Mouse (Mus musculus): ENCODE data around the gene Spata7.
A peak's percentile ranks its signal among the peaks of the same experiment; 100 is the strongest.
"Not testable (repeated sequence)": the region's sequence is repeated elsewhere in the genome, so short reads cannot be mapped to it uniquely, and the experiment has no call there.

The Spata7 gene

DNA sequence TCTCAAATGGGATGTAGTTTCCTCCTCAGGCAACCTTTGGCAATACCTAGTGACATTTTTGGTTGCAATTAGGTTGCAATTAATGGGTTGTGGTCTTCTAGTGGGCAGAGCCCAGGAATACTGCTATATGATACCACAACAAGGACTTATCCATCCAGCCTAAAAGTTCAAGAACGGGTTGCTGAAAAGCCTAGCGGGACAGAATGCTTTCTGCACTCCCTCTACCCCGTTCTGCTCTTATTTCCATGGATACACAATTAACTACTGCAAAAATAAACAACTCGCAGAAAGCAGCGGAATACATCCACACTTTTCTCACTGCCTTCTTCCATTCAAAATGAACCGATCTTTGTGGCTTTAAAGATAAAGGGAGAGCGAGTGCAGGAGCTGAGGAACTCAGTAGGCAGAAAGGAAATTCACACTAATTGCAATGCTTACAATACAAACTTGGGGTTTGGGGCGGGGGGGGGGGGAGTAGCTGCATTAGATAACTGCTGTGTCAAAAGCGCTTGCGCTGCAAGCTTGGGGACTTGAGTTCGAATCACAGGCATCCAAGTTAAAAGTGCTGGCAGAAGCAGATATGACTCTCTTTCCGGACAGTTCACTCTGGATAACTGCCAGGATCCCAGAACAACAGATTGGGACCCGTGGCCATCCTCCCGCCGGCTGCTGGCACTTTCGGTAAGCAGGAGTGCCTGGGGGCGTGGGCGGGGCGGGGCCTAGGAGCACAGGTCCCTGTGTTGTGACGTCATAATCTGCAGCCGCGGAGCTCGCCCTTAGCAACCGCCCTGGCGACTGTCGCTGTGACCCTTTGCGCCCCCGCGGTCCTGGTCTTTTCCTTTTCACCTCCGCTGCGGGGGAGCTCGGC is at the start of gene Spata7:
Gene Spata7, plus strand, starts transcription at position 766 of the 868 bp plus-strand sequence.
- DNase-seq (ENCODE audit: low spot score): peak; percentile 87

DNA sequence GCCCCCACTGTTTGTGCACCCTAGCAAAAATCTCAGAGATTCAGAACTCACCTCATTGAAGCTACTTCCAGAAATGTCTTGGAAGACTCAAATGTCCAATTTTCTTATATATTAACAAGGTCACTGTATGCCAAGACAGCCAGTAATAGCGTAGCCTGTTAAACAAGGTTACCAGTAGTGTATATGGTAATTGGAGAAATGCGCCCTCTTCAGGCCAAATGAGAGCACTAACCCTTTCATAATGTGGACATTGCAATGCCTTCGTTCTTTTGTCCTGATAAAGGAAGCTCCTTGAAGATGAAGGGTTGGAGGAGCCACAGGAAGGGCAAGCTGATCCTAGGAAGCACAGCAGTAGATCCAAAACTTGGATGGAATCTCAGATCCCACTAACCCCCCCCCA is 42.7 kb upstream of the Spata7 start:
- no peak for DNase-seq (ENCODE audit: low spot score)

DNA sequence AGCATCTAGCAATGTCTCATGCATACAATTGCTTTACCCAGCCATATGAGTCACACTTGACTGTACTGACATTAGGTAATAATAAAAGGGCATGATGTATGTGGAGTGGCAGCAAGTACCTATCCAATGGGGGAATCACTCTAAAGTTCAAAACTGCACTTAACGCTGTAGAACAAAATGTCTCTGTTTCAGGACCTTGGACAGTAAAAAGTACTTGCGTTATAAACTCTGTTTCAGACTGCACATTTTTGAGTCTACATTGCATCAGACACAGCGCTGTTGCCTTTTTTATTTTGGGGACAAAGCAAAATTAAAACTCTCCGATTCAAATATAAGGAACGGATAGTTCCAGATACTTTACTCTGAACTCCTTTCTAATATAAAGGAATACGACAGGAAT is 39.4 kb upstream of the Spata7 start:
- peak; percentile 65 for DNase-seq (ENCODE audit: low spot score)

DNA sequence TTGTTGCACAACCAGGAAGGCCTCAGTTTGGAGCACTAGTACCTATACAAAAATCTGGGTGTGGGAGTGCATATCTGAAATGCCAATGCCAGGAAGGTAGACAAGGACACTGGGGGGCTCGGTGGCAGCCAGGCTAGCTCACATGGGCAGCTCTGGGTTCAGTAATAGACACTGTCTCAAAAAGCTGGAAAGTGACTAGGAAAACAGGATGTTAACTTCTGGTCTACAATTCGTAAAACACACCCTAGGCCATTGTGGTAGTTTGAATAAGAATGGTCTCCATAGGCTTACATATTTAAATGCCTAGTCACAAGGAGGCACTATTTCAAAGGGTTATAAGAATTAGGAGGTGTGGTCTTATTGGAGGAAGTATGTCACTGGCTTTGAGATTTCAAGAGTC is 36.9 kb upstream of the Spata7 start:
- DNase-seq (ENCODE audit: low spot score): no peak

DNA sequence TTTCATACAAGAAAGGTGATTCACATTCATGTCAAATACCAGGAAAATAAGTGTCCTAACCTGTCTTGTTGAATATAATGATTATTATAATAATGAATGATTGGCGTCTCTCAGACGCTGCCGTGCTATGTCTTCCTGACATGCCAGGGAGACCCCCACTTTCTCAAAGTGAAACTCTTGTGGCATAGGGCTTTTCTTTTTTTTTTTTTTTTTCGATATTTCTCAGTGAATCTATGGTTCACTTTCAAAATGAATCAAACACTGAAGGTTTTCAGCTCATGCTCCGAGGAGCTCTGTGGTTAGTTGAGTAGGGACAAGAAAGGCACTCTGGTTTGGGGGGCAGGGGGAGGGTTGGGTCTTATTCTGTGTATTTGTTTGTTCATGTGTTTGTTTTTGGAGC is 27.1 kb upstream of the Spata7 start:
- no peak for DNase-seq (ENCODE audit: low spot score)

DNA sequence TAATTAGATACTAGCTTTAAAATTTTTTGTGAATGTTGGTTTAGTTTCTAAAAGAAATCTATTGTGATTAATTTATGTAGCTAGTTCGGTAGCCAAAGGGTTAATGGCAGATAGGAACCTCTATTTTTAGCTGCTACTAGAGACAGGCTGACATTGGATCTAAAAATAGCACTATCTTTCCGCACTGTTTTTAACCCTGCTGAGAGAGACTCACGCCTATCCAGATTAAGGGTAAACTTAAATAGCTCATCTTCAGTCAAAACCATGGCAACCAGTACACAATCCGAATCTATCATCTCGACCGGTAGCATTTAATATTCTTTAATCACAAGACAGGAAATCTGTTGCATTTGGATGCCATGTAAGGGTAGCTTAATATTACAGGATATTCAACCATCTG is 25.8 kb upstream of the Spata7 start:
- no peak for DNase-seq (ENCODE audit: low spot score)

DNA sequence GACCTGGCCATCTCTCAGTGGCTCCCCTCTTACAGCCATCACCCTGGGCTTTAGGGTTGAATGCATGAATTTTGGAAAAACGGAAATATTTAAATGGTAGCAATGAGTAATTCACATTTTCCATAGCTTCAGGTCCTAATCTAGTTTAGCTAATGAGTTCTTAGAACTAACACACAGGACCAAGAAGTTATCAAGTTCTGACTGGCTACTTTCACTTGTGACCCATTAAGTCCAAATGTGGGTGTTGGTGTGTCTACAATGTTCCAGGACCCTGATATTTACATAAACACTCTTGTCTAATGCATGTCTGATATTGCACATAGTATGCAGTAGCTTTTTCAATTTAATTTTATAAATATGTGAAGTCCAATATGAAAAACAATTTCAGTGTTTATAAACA is 22.7 kb upstream of the Spata7 start:
- no peak for DNase-seq (ENCODE audit: low spot score)

DNA sequence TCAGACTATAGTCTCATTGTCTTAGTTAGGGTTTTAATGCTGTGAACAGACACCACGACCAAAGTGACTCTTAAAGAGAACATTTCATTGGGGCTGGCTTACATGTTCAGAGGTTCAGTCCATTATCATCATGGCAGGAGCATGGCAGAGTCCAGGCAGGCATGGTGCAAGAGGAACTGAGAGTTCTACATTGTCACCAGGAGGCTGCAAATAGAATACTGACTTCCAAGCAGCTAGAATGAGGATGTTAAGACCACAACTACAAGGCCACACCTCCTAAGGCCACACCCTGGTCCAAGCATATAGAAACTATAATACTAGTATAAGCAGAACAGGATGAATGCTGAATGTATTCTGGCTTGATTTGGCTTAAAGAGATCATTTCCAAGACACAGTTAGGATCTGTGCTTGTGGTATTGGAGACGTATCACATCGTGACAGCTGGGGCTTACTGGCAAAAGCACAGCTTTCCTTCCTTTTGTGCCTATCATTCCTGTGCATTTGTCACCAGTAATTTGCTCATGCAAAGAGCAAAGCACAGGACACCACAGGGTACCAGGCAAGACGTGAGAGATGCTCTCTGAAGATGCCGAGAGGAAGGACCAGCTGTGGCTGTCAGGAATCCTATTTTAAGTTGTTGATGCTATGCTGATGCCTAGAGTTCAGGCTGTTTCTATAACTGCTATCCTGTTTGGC is 21.2 kb upstream of the Spata7 start:
- DNase-seq (ENCODE audit: low spot score): no peak

DNA sequence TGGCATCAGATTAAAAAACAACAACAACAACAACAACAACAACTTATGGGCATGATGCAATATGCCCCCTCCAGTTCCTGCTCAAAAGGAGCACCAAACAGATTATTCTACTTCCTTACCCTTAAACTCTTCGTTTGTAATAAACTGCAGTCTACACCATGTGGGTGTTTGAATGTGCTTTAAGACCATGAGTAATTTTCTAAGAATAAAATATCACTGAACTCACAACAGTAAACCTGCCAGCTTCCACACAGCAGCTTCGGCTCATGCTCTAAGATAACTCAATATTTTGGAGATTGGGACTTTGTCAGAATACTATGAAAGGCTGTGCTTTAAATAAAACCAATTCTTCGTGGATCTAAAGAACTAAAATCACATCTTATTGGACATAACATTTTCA is 17.6 kb upstream of the Spata7 start:
- DNase-seq (ENCODE audit: low spot score): no peak

DNA sequence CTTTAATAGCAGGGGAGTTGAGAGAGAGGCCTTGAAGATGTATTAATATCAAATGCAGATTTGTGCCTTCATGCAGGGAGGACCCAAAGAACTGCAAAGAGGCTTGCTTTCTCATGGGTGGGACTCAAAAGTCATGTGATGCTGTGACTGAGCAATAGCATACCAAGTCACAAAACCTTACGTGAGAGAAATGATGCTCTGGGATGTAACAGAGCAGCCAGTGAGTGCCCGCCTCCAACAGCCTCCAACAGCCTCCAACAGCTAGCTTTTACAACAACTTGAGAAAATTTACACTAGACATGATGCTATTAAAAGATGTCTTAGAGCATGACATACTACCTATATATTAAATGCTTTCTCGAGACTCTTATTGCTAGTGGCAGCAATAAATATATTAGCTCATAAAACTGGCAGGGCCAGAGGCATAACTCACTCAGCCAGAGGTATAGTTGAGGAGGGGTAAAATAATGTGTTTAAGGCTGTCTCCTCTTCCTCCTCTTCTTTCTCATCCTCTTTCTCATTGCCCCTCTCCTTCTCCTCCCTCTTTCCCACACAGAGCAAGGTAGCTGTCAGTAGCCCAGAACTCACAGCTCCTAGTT is 12.9 kb upstream of the Spata7 start:
- DNase-seq (ENCODE audit: low spot score): no peak

DNA sequence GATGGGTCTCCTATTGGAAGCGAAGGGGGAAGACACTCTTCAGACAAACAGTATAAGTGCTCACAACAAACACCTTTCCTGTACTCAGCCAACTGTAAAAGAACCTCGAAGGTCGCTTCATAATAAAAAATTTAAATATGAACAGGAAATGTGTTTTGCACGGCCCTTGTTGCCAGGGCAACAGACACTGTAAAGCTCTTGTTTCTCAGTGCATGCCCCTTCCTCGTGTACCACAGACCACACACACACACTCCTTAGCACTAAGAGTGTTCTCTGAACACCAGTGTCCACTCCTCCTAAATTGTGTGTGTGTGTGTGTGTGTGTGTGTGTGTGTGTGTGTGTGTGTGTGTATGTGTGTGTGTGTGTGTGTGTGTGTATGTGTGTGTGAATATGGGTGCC is 12.2 kb upstream of the Spata7 start:
- DNase-seq (ENCODE audit: low spot score): no peak

DNA sequence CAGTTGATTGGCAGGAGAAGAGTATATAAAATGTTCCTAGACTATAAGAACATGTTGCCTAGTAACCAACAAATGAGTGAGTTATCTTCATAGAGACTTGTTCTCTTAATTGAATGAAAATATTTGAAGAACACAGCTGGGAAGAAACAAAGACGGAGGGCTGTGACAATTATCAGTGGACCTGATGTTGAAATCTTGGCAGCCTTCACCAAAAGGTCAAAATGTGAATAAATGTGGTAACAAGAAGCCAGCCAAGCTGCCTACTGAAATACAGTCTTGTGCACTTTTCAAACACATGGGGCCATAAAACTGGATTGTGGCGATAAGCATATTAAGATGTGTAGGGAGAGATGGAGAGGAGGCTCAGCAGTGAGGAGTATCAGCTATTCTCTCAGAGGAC is 8.5 kb upstream of the Spata7 start:
- peak; percentile 69 for DNase-seq (ENCODE audit: low spot score)

DNA sequence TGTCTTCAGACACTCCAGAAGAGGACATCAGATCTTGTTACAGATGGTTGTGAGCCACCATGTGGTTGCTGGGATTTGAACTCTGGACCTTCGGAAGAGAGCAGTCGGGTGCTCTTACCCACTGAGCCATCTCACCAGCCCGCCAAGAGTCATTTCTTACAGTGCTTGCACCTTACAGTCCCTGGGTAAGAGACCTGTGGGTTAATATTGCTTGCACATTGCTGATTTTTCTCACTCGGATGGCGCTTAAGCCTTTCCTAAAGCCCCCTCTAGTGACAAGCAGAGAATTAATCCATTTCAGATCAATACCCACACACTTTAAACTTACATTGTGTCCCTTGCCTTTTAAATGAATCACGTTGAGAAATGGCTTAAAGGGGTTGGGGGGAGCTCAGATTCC is 7.0 kb upstream of the Spata7 start:
- not testable (repeated sequence) for DNase-seq (ENCODE audit: low spot score)

DNA sequence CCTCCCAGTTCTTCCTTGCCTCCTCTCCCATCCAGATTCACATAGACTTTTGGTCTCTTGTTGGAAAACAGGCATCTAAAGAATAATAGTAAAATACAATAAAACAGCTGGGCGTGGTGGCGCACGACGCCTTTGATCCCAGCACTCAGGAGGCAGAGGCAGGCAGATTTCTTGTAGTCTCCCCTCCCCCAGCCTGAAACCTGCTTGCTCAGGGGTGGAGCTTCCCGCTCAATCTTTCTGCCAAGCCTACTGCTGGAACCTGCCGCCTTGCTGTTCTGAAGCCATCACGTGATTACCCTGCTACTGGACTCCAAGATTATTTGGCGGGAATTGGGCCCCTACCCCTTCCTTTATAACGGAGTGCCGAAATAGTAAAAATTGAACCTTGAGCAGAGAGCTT is 4.7 kb upstream of the Spata7 start:
- DNase-seq (ENCODE audit: low spot score): not testable (repeated sequence)

DNA sequence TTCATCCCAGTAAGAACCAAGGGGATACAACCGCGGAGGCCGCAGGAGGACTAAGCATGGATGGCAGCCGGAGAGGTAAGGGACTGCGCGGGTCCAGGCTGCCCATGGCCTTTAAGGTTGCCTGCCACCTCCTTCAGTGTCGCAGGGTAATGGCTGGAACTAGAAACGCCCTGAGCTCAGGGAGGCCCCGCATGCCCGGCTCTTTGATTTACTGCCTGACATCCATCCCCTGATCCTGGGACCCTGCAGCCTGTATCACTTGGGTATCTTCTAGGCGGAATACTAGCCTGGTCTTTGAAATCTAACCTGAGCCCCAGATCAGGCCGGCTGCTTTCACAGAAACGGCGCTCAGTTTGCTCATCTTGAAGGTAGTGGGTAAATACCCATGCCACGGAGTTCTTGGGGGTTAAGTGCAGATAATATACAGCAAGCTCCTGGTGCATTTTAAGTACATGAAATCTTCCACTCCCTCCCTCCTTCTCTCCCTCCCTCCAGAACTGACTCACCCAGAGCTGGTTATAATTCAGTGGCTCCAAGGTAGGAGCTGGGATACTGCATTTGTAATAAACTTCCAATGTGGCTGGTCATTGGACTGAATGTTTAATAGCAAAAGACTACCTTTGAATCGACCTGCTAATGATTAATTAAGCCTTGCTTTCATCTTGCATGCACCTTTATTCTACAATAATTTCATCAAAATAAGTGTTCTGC is 458 bp downstream of the Spata7 start:
- peak; percentile 7 for DNase-seq (ENCODE audit: low spot score)

DNA sequence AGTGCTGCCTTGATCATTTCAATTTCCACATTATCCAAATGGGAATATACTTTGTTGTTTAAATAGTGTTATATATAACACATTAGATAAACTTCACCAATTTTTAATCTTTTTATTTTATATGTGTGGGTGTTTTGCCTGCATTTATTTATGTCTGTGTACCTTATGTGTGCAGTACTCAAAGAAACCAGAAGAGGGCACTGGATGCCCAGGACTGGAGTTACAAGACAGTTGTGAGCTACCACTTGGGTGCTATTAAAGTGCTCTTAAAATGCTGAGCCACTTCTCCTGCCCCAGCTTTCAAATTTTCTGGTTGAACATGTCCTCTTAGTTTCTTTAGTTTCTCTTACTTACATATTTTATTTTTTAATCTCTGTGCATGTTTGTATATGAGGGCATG is 16.9 kb downstream of the Spata7 start:
- no peak for DNase-seq (ENCODE audit: low spot score)

DNA sequence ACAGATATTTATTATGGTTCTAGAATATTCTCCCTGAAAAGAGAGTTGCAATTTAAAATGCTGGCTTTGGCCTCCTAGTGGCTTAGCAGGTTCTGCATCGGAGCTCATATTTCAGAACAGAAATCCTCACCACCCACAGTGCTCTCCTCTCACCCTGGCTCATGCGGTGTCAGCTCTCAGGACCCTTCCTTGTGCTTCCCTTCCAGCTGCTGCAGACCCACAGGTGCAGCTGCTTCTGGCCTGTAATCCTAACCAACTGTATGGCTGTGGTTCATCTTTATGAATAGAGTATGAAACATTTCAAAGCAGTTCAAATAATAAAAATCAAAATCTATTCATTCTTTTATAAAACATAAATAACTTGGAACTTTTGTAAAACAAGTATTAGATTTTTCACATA is 28.9 kb downstream of the Spata7 start:
- no peak for DNase-seq (ENCODE audit: low spot score)

DNA sequence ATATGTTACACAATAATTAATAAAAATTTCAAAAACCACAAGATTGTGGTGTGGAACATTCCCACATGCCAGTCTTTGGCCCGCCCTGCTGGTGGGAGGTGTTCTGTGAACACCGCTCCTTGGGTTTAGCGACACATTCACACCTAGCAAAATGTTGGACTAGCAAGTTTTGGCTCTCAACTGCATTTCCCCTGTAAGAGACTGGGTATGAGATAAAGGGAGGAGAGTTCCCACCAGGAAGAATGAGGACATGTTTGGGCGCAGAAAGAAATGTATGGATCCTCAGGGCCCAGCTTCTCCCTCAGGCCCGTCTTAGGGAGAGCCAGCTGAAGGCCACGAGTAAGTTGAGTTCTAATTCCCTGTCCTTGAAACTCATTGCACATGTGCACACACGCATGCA is 34.7 kb downstream of the Spata7 start:
- no peak for DNase-seq (ENCODE audit: low spot score)

DNA sequence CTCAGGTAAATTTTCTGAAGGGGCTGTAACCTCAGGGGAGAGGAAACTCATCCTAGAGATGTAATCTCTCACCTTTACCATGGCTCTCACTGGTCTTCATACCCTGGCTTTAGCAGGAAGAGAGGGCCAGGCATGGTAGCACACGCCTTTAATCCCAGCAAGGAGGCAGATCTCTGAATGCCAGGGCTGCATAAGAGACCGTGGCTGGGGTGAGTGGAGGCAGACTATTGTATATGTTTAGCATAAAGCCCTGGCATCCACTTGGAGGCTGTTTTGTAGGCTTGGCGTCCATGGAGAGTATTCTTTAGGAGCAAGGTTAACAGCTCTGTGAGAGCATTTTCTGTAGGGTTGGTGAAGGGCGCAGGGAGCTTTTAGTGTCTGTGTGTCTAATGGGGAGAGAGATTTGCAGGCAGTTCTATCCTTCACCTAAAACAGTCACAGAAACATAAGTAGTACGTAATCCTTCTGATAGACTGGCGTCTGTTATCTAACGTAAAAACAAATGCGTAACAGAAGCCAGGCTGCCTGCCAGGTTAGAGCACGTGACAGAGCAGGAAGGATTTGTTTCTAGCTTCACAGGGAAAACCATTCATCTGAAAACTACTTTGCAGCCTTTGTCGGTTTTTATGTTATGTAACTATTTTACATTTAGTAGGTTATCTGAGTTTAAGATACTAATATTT is 40.3 kb downstream of the Spata7 start:
- peak; percentile 32 for DNase-seq (ENCODE audit: low spot score)

DNA sequence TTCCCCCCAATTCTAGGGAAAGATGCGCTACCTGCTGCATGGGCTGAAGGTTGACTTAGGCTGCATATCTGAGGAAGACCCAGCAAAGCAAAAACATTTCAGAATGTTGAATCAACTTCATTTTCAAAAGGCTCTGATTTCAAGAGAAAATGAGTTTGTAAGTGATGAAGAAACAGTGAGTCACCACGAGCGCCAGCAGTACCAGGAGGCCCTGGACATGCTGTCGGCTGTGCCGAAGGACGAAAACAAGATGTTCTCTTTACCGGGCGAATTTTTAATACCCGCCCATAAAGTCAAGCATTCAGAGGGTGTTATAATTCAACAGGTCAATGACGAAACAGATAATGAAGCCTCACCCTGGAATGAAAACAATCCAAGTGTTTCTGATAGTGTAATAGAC is 41.1 kb downstream of the Spata7 start:
- no peak for DNase-seq (ENCODE audit: low spot score)

DNA sequence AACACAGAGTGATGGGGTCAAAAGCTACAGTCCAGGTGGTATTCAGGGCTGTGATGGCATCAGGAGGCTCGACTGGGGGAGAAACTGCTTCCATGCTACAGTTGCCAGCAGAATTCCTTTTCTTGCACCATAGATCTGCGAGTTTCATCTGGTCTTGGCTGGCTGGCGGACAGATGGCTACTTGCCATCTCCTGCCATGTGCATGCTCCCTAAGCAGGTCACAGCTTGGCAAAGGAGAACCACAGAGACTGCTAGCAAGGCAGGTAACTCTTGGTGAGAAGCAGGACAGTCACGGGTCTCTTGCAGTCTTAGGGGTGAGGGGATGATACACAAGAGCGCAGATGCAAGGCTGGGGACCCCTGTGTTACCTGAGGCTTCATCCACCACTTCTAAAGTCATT is 41.9 kb downstream of the Spata7 start:
- DNase-seq (ENCODE audit: low spot score): peak; percentile 67

DNA sequence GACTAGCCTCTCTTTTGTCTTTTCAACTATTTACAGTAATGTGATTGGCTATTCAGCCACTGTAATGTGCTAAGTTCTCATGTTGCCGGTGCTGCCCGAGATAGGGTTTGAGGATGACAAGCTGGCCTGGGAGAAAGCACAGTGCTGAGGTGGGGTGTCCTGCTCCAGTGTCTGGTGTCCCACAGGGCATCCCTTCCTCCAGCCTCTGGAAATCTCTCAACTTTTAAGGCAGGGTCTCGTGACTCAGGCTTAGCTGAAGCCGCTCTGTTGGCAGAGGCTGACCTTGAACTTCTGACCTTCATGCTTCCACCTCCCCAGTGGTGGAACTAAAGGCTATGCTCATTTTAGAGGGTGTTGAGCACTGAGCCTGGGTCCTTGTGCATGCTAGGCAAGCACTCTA is 42.5 kb downstream of the Spata7 start:
- DNase-seq (ENCODE audit: low spot score): no peak

Measured in adipocyte (in vitro differentiated cells).